ENCODE assay signal across 9 mouse cellular contexts in genomic region chr1:171840450-171841023, GRCm38 (mm10). TPM values are rescaled to one million over a fixed set of nuclear protein-coding genes. Genes with fewer than 3 reads are reported as not detected.
DNase-seq lines count a peak whose midpoint lies in the region; ATAC-seq and TF ChIP-seq lines count a peak whose summit lies in the region.
"Had no signal": no experiment of that assay in that cellular context is flagged by ENCODE, and none has a peak within 500 bp of the region (broad histone marks: within the 10 kb centered on the region; RNA-seq: fewer than 3 reads in every experiment).

No protein-coding gene starts in this region.

- WGBS in forebrain, embryonic 15.5 days, result 85% methylated on average over 4 of the region's 4 CpGs
- 79% methylated on average over 4 of the region's 4 CpGs for WGBS in cerebellum, adult 2 months
- WGBS in kidney, embryonic 14.5 days, result 84% methylated on average over 4 of the region's 4 CpGs

- H3K4me2 ChIP-seq in forebrain, embryonic 15.5 days (replicated peaks), result no peak overlapping the region
- H3K4me2 ChIP-seq in kidney, embryonic 14.5 days (replicated peaks; ENCODE audit: low read depth, low read length), result no peak overlapping the region

- H3K27ac ChIP-seq in forebrain, embryonic 15.5 days (replicated peaks), result no peak overlapping the region
- no peak overlapping the region for H3K27ac ChIP-seq in cerebellum, adult 2 months (ENCODE audit: insufficient read depth, low read length)
- no peak overlapping the region for H3K27ac ChIP-seq in kidney, embryonic 14.5 days (ENCODE audit: low read depth, low read length)

- no peaks in the 10 kb centered on the region for H3K36me3 ChIP-seq in forebrain, embryonic 15.5 days
- H3K36me3 ChIP-seq in kidney, embryonic 14.5 days (ENCODE audit: control insufficient read depth, insufficient read depth, low read length), result no peaks in the 10 kb centered on the region

- peak; percentile 41 for DNase-seq in 416B (ENCODE audit: low read depth)
- DNase-seq in CD8-positive naive resting alpha-beta T cell, adult 2 months (ENCODE audit: low read depth in 2 of 2, low spot score in 2 of 2), result peak; percentile 27 to 40
- DNase-seq in induced T-regulatory cell, adult 2 months (ENCODE audit: low read depth), result peak; percentile 80
- peak; percentile 73 for DNase-seq in naive thymus-derived CD4-positive, alpha-beta T cell, adult 2 months (ENCODE audit: low read depth)
- no peak for DNase-seq in frontal cortex, adult 2 months (ENCODE audit: extremely low spot score in 1 of 2, low spot score in 1 of 2)
- no peak for DNase-seq in cerebellum, adult 2 months
- DNase-seq: cerebellum, adult 9-11 months had no signal

- H3K4me3 ChIP-seq in forebrain, embryonic 15.5 days, result no peak overlapping the region
- H3K4me3 ChIP-seq in cerebellum, adult 2 months (replicated peaks; ENCODE audit: insufficient read depth, low read depth, low read length), result no peak overlapping the region
- H3K4me3 ChIP-seq in kidney, embryonic 14.5 days (ENCODE audit: low read length), result no peak overlapping the region

- no peak overlapping the region for H3K9ac ChIP-seq in forebrain, embryonic 15.5 days (replicated peaks)
- no peak overlapping the region for H3K9ac ChIP-seq in kidney, embryonic 14.5 days (ENCODE audit: low read depth, low read length)

- no peak for ATAC-seq in forebrain, embryonic 15.5 days (replicated peaks)
- no peak for ATAC-seq in kidney, embryonic 14.5 days (ENCODE audit: low FRiP score, low TSS enrichment)

- no peaks in the 10 kb centered on the region for H3K27me3 ChIP-seq in forebrain, embryonic 15.5 days
- H3K27me3 ChIP-seq in cerebellum, adult 2 months (ENCODE audit: control insufficient read depth, insufficient read depth, low read length), result no peaks in the 10 kb centered on the region
- H3K27me3 ChIP-seq in kidney, embryonic 14.5 days (ENCODE audit: control insufficient read depth, insufficient read depth, low read length), result no peaks in the 10 kb centered on the region

- TF ChIP-seq POLR2A in cerebellum, adult 2 months (IDR thresholded peaks at IDR 0.05; ENCODE audit: borderline replicate concordance, insufficient read depth, low read length), result no peak

- no peaks in the 10 kb centered on the region for H3K4me1 ChIP-seq in forebrain, embryonic 15.5 days
- no peaks in the 10 kb centered on the region for H3K4me1 ChIP-seq in cerebellum, adult 2 months (ENCODE audit: control insufficient read depth, insufficient read depth, low read length)
- no peaks in the 10 kb centered on the region for H3K4me1 ChIP-seq in kidney, embryonic 14.5 days (ENCODE audit: control insufficient read depth, insufficient read depth, low read length)

- TF ChIP-seq CTCF in cerebellum, adult 2 months (IDR thresholded peaks at IDR 0.05; ENCODE audit: borderline replicate concordance, insufficient read depth, low read depth, low read length), result no peak

- H3K9me3 ChIP-seq in forebrain, embryonic 15.5 days, result no peaks in the 10 kb centered on the region
- H3K9me3 ChIP-seq in kidney, embryonic 14.5 days (ENCODE audit: control insufficient read depth, low read length), result no peaks in the 10 kb centered on the region

RNA-seq across cellular contexts. Expression of gene Cd84, which starts 1.0 kb away (rescaled TPM):
- 1.7 and 3.4 TPM in 2 replicates for polyA plus RNA-seq in frontal cortex, adult 2 months (2012; rRNA removed)
- polyA plus RNA-seq in forebrain, embryonic 15.5 days (2015; fragmentation: Nextera tagmentation; extraction: Ambion mirVana), result 1.3 and 1.6 TPM in 2 replicates
- 0.90 and 1.0 TPM in 2 replicates for polyA plus RNA-seq in cerebellum, adult 2 months (2012; rRNA removed)
- polyA plus RNA-seq in kidney, embryonic 14.5 days (2014; fragmentation: Nextera tagmentation; extraction: Ambion mirVana), result 1.1 and 1.2 TPM in 2 replicates

RNA-seq across cellular contexts. Expression of gene Gm10521, which starts 54.9 kb away (rescaled TPM):
- 0.12 and 0.17 TPM in 2 replicates for polyA plus RNA-seq in frontal cortex, adult 2 months (2012; rRNA removed)
- polyA plus RNA-seq in forebrain, embryonic 15.5 days (2015; fragmentation: Nextera tagmentation; extraction: Ambion mirVana), result not detected in 2 replicates
- polyA plus RNA-seq in cerebellum, adult 2 months (2012; rRNA removed), result 0.08 and 0.10 TPM in 2 replicates
- not detected in 2 replicates for polyA plus RNA-seq in kidney, embryonic 14.5 days (2014; fragmentation: Nextera tagmentation; extraction: Ambion mirVana)

Comparison
In these comparisons a context has a peak if more than half of its experiments do, and no peak if none do; other contexts are left out.
1. DNase-seq: peak in 416B (single experiment), CD8-positive naive resting alpha-beta T cell, adult 2 months (2 of 2), induced T-regulatory cell, adult 2 months (single experiment) and naive thymus-derived CD4-positive, alpha-beta T cell, adult 2 months (single experiment); none in frontal cortex, adult 2 months (0 of 2) and cerebellum, adult 2 months (0 of 2).